Mouse (Mus musculus): ENCODE data around the gene Enox1. TPM values are rescaled to one million over a fixed set of nuclear protein-coding genes. Genes with fewer than 3 reads are reported as not detected.

The Enox1 gene
- polyA plus RNA-seq, 1 experiment, result 0.06 TPM

- TF ChIP-seq CTCF (IDR thresholded peaks at IDR 0.05; ENCODE audit: extremely low read depth, insufficient read depth, insufficient read length, insufficient replicate concordance) (no peak), POLR2A (IDR thresholded peaks at IDR 0.05; ENCODE audit: low read depth, low read length) (no peak)
- Histone ChIP-seq H3K36me3 (ENCODE audit: control insufficient read depth, insufficient read depth, low read length) (no peaks in the 10 kb centered on the region), H3K4me1 (ENCODE audit: control insufficient read depth, insufficient read depth, insufficient read length) (no peaks in the 10 kb centered on the region), H3K27me3 (ENCODE audit: control insufficient read depth, insufficient read depth, low read length) (no peaks in the 10 kb centered on the region), H3K27ac (ENCODE audit: insufficient read depth, low read length) (no peak overlapping the region), H3K4me3 (ENCODE audit: extremely low read depth, insufficient read depth, insufficient read length) (no peak overlapping the region)
- WGBS, result 82% methylated on average over 4 of the region's 4 CpGs
- no peak for DNase-seq (ENCODE audit: low read depth in 1 of 2, low spot score in 2 of 2)
Observed at GRCm38 (mm10) chr14:77283939-77284338, 127.4 kb downstream of the Enox1 start.

GRCm38 (mm10) chr14:77285453-77285852 is 128.9 kb downstream of the Enox1 start:
- DNase-seq (ENCODE audit: low read depth in 1 of 2, low spot score in 2 of 2), result no peak
- Histone ChIP-seq H3K4me1 (ENCODE audit: control insufficient read depth, insufficient read depth, insufficient read length) (no peaks in the 10 kb centered on the region), H3K27me3 (ENCODE audit: control insufficient read depth, insufficient read depth, low read length) (no peaks in the 10 kb centered on the region), H3K36me3 (ENCODE audit: control insufficient read depth, insufficient read depth, low read length) (no peaks in the 10 kb centered on the region), H3K27ac (ENCODE audit: insufficient read depth, low read length) (no peak overlapping the region), H3K4me3 (ENCODE audit: extremely low read depth, insufficient read depth, insufficient read length) (no peak overlapping the region)
- no peak for TF ChIP-seq POLR2A (IDR thresholded peaks at IDR 0.05; ENCODE audit: low read depth, low read length)
- TF ChIP-seq CTCF (IDR thresholded peaks at IDR 0.05; ENCODE audit: extremely low read depth, insufficient read depth, insufficient read length, insufficient replicate concordance), result no peak
- 95% methylated on average over 3 of the region's 3 CpGs for WGBS

GRCm38 (mm10) chr14:77291756-77292155 is 135.2 kb downstream of the Enox1 start:
- Histone ChIP-seq H3K4me1 (ENCODE audit: control insufficient read depth, insufficient read depth, insufficient read length) (no peaks in the 10 kb centered on the region), H3K27ac (ENCODE audit: insufficient read depth, low read length) (no peak overlapping the region), H3K27me3 (ENCODE audit: control insufficient read depth, insufficient read depth, low read length) (no peaks in the 10 kb centered on the region), H3K4me3 (ENCODE audit: extremely low read depth, insufficient read depth, insufficient read length) (no peak overlapping the region), H3K36me3 (ENCODE audit: control insufficient read depth, insufficient read depth, low read length) (no peaks in the 10 kb centered on the region)
- WGBS, result 93% methylated on average over 5 of the region's 5 CpGs
- no peak for DNase-seq (ENCODE audit: low read depth in 1 of 2, low spot score in 2 of 2)
- no peak for TF ChIP-seq POLR2A (IDR thresholded peaks at IDR 0.05; ENCODE audit: low read depth, low read length)
- TF ChIP-seq CTCF (IDR thresholded peaks at IDR 0.05; ENCODE audit: extremely low read depth, insufficient read depth, insufficient read length, insufficient replicate concordance), result no peak

- Histone ChIP-seq H3K27ac (ENCODE audit: insufficient read depth, low read length) (no peak overlapping the region), H3K36me3 (ENCODE audit: control insufficient read depth, insufficient read depth, low read length) (no peaks in the 10 kb centered on the region), H3K4me1 (ENCODE audit: control insufficient read depth, insufficient read depth, insufficient read length) (no peaks in the 10 kb centered on the region), H3K4me3 (ENCODE audit: extremely low read depth, insufficient read depth, insufficient read length) (no peak overlapping the region), H3K27me3 (ENCODE audit: control insufficient read depth, insufficient read depth, low read length) (no peaks in the 10 kb centered on the region)
- no peak for DNase-seq (ENCODE audit: low read depth in 1 of 2, low spot score in 2 of 2)
- 62% methylated on average over 4 of the region's 4 CpGs for WGBS
- TF ChIP-seq POLR2A (IDR thresholded peaks at IDR 0.05; ENCODE audit: low read depth, low read length) (no peak), CTCF (IDR thresholded peaks at IDR 0.05; ENCODE audit: extremely low read depth, insufficient read depth, insufficient read length, insufficient replicate concordance) (no peak)
Observed at GRCm38 (mm10) chr14:77297039-77297438, 140.5 kb downstream of the Enox1 start.

- Histone ChIP-seq H3K27me3 (ENCODE audit: control insufficient read depth, insufficient read depth, low read length) (no peaks in the 10 kb centered on the region), H3K36me3 (ENCODE audit: control insufficient read depth, insufficient read depth, low read length) (no peaks in the 10 kb centered on the region), H3K27ac (ENCODE audit: insufficient read depth, low read length) (no peak overlapping the region), H3K4me3 (ENCODE audit: extremely low read depth, insufficient read depth, insufficient read length) (no peak overlapping the region), H3K4me1 (ENCODE audit: control insufficient read depth, insufficient read depth, insufficient read length) (no peaks in the 10 kb centered on the region)
- no peak for DNase-seq (ENCODE audit: low read depth in 1 of 2, low spot score in 2 of 2)
- TF ChIP-seq POLR2A (IDR thresholded peaks at IDR 0.05; ENCODE audit: low read depth, low read length) (no peak), CTCF (IDR thresholded peaks at IDR 0.05; ENCODE audit: extremely low read depth, insufficient read depth, insufficient read length, insufficient replicate concordance) (no peak)
- 89% methylated on average over 3 of the region's 3 CpGs for WGBS
Observed at GRCm38 (mm10) chr14:77298327-77298726, 141.8 kb downstream of the Enox1 start.

GRCm38 (mm10) chr14:77309571-77309970 is 153.0 kb downstream of the Enox1 start:
- Histone ChIP-seq H3K36me3 (ENCODE audit: control insufficient read depth, insufficient read depth, low read length) (no peaks in the 10 kb centered on the region), H3K27me3 (ENCODE audit: control insufficient read depth, insufficient read depth, low read length) (no peaks in the 10 kb centered on the region; the same call in 1 of the 2 replicates), H3K4me3 (ENCODE audit: extremely low read depth, insufficient read depth, insufficient read length) (no peak overlapping the region), H3K27ac (ENCODE audit: insufficient read depth, low read length) (no peak overlapping the region), H3K4me1 (ENCODE audit: control insufficient read depth, insufficient read depth, insufficient read length) (no peaks in the 10 kb centered on the region)
- 85% methylated on average over 3 of the region's 3 CpGs for WGBS
- TF ChIP-seq CTCF (IDR thresholded peaks at IDR 0.05; ENCODE audit: extremely low read depth, insufficient read depth, insufficient read length, insufficient replicate concordance) (no peak), POLR2A (IDR thresholded peaks at IDR 0.05; ENCODE audit: low read depth, low read length) (no peak)
- DNase-seq (ENCODE audit: low read depth in 1 of 2, low spot score in 2 of 2), result no peak

GRCm38 (mm10) chr14:77311456-77311855 is 154.9 kb downstream of the Enox1 start:
- no peaks in the 10 kb centered on the region for H3K4me1 ChIP-seq (ENCODE audit: control insufficient read depth, insufficient read depth, insufficient read length)
- DNase-seq (ENCODE audit: low read depth in 1 of 2, low spot score in 2 of 2), result no peak
- no peaks in the 10 kb centered on the region; the same call in 1 of the 2 replicates for H3K27me3 ChIP-seq (ENCODE audit: control insufficient read depth, insufficient read depth, low read length)
- H3K27ac ChIP-seq (ENCODE audit: insufficient read depth, low read length), result no peak overlapping the region
- H3K36me3 ChIP-seq (ENCODE audit: control insufficient read depth, insufficient read depth, low read length), result no peaks in the 10 kb centered on the region
- TF ChIP-seq POLR2A (IDR thresholded peaks at IDR 0.05; ENCODE audit: low read depth, low read length), result no peak
- TF ChIP-seq CTCF (IDR thresholded peaks at IDR 0.05; ENCODE audit: extremely low read depth, insufficient read depth, insufficient read length, insufficient replicate concordance), result no peak
- H3K4me3 ChIP-seq (ENCODE audit: extremely low read depth, insufficient read depth, insufficient read length), result no peak overlapping the region
- 84% methylated on average over 6 of the region's 6 CpGs for WGBS

Measured in spleen, adult 2 months (tissue).